Mouse (Mus musculus) CD4-positive, CD25-positive, alpha-beta regulatory T cell (primary cell): ENCODE measurements around the gene Nxph2. TPM values are rescaled to one million over a fixed set of nuclear protein-coding genes. Genes with fewer than 3 reads are reported as not detected.

Source experiments
- polyA plus RNA-seq: library from polyadenylated mRNA; unstranded; fragments of 100-300 nt; shearing (Covaris generic); gene quantifications from one replicate; pipeline ENCODE4 v1.2.1, GENCODE M21; 2017

Gene Nxph2
- not detected for polyA plus RNA-seq

GRCm38 (mm10) chr2:23320746-23321585 lies at the start of gene Nxph2:
Gene Nxph2, plus strand, starts transcription at chr2:23321246.

Other genes with a start within 250 kb of the Nxph2 start
- 0.48 TPM for gene Mastl, start 165.2 kb upstream of the Nxph2 start, polyA plus RNA-seq
- 66.5 TPM for gene Yme1l1, start 164.9 kb upstream of the Nxph2 start, polyA plus RNA-seq
- not detected for gene 4931423N10Rik, start 113.8 kb upstream of the Nxph2 start, polyA plus RNA-seq